Mouse (Mus musculus): ENCODE results near the gene Sirt4.

DNA sequence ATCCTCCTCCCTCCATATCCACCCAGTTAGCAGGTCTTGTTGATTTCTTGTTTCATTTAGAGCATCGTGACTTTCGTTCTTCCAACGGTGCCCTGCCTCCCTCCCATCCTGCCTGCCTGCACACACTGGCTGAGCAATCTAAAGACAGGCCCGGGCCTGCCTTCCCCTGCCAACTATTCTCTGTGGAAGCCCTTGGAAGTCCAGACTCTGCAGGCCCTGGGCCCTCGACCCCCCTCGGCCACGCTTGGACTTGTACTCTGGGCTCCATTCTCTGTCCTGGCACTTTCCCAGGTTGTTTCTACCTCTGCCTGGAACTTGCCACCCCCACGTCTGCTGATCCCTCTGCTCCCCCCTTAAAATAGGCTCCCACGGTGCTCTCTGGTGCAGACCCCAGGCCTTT lies 41.4 kb upstream of the Sirt4 start:
- no peak for TF ChIP-seq CTCF (IDR thresholded peaks at IDR 0.05)
- TF ChIP-seq EP300 (IDR thresholded peaks at IDR 0.05) = no peak
